Mouse (Mus musculus) spleen, postnatal 4 days (tissue): ENCODE measurements around the gene Pced1b.

Source experiments
- DNase-seq, 2 experiments: peaks; one replicate each; pipeline ENCODE4 v3.0.0; 2022; ENCODE audit warnings: low spot score in 2 of 2

Gene Pced1b

GRCm38 (mm10) chr15:97257206-97257775, 10.4 kb downstream of the Pced1b start:
- DNase-seq, result no peak

DNA sequence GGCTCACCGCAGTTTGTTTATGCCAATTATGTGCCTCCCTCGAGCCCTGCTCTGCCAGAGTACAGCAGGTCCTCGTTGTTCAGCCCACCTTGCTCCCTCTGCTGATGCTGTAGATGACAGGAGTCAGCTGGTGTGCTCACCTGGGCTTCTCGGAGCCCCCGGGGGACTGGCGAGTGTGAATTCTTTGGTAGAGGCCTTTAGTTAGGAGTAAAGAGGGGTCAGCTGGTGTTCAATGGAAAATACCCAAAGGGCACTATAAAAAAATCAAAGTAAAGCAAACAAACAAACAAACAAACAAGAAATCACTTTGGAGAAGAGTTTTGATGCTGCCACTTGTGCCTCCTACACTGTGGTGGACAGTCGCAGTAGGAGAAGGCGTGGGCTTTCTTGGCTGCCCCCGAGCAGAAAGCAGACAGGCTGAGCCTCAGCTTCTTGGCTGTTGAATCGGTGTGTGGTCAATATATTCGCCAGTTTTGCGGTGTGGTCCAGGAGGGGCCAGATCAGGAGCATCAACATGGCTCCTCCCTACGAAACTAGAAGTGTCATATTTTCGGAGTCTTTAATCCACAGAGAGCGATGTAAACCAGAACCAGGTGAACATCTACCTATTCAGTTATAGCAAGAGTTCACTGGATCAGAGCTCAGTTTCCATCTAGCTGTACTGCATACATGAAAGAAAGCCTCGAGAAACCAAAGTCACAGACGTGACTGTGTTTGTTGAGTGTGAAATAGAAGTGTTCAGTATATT, 11.8 kb downstream of the Pced1b start:
- DNase-seq, result no peak

DNA sequence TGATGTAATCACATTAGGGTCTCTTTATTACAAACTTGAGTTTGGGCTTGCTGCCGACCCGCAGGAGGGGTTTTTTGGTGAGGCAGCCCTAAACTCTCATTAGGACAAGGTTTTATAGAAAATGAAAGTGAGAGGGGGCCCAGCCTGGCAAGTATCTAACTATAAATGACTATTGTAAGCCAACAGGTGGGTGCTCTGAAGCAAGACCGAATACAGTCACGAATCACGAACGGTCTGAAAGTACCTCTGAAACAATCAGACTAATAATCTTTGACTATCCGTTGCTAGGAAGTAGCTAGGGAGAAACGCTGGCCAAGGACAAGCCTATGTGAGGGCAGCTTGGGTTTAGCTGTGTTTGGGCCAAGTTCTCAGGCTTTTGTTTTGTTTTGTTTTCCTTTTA, 12.4 kb downstream of the Pced1b start:
- no peak for DNase-seq

DNA sequence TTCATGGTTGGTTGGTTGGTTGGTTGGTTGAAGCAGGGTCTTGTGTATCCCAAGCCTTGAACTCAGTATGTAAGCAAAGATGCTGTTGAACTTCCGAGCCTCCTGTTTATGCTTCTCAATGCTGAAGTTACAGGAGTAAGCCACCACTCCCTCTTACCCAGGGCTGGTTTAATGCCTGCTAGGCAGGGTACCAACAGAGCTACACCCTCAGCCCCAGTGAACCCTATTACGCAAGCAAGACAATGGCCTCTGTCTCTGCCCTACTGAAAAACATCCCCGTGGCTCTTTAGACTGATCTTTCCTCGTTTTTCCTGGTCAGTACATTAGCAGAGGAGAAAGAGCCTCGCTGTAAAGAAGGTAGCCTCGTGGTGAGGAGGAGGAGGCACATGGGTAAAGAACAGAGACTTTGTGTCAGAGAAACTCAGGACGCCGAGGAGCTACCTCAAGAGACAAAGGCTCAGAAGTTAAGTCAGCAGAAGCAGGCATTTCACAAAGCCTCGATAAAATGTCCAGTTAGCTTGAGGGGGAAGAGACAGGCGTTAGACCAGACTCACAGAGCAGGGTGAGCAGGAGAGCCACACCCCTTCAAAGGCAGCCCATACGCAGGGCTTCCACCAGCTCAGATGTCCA, 13.2 kb downstream of the Pced1b start:
- no peak for DNase-seq

DNA sequence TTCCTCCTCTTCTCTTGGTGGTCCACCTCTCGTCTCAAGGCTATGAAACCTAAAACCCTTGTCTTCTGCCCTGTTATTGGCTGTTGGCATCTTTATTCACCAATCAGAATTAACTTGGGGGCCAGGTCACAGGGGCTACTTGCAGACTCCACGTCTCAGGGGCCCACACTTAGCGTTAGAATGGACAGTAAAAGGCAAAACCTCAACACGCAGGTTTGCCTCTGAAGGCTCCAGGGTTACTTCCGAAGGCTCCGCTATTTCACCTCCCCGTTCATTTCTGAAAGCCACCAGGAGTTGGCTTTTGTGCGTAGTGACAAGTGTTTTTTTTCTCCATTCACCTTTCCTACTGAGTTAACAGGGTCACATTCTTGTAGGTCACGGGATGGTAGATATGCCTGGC, 15.3 kb downstream of the Pced1b start:
- DNase-seq, result no peak

DNA sequence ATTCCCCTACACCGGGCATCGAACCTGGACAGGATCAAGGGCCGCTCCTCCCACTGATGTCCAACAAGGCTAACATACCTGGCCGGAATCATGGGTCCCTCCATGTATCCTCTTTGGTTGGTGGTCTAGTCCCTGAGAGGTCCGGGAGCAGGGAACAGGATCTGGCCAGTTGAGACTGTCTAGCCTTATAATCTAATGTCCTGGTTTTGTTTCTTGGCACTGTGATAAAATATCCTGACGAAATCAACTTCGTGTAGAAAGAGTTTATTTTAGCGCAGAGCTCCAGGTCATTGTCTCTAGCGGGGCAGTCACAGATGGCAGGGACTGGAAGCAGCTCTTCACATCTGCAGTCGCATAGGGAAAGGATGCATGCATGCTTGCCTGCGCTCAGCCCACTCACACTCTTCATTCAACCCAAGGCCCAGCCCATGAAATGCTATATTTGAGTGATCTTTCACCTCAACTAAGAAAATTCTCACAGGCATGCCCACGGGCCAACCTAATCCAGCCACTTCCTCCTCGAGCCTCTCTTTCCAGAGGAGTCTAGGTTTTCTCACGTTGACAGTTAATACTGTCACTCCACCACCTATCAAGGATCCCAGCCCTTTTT, 19.4 kb downstream of the Pced1b start:
- no peak for DNase-seq

GRCm38 (mm10) chr15:97267094-97267695, 20.3 kb downstream of the Pced1b start:
- no peak for DNase-seq

- DNase-seq, result peak in 1 of 2 experiments; percentile 53
Measured at GRCm38 (mm10) chr15:97271985-97272697, 25.2 kb downstream of the Pced1b start.

- DNase-seq, result no peak
Measured at GRCm38 (mm10) chr15:97272831-97273230, 25.9 kb downstream of the Pced1b start.

DNA sequence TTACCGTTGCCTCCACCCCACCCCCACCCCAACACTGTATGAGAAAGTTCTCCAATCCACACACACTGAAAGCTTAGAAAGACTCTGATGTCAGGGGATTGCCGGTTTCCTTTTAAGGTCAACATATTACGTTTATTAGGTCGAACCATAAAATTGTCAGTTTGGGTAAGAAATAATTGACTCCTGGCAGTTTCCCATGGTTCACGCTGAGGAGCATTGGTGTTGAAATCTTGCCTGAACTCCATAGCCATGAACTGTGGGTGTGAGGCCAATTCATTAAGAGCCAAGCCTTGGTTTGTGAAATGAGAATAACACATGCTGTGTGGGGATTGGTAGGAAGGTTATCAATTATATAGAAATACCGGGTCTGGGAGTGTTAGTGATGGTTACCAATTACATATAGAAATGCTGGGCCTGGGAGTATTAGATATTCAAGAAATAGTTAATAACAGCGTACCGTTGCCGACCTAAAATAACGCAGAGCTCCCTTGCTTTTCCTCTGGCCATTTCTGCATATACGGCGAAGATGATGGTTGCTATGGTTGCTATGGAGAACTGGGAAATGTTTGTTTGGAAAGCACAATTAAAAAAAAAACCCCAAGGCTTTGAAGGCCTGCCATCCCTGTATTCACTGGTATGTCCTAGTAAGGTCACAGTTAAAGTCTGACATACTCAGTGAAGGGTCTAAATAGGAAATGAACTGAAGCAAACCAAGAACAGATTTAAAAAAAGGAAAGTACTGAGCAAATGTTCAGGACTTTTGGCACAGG, 28.9 kb downstream of the Pced1b start:
- no peak for DNase-seq

GRCm38 (mm10) chr15:97276660-97277153, 29.8 kb downstream of the Pced1b start:
- no peak for DNase-seq

DNA sequence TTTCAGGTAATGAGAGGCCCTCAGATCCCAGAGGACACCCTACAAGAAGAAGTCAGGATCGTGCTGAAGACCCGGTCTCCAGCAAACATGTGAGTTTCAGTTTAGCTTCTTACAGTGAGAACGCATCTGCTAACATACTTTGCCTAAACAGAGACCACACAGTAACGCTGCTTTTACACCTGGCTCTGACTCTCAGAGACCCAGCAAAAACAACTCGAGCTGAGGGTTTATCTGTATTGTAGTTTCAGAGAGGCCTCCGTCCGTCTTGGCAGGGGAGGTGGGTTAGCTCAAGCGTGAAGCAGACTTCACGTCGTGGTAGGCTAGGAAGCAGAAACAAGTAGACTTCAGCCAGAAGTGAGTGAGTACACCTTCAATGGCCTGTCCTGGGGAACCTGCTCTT, 30.4 kb downstream of the Pced1b start:
- DNase-seq, result peak in 1 of 2 experiments; percentile 32

DNA sequence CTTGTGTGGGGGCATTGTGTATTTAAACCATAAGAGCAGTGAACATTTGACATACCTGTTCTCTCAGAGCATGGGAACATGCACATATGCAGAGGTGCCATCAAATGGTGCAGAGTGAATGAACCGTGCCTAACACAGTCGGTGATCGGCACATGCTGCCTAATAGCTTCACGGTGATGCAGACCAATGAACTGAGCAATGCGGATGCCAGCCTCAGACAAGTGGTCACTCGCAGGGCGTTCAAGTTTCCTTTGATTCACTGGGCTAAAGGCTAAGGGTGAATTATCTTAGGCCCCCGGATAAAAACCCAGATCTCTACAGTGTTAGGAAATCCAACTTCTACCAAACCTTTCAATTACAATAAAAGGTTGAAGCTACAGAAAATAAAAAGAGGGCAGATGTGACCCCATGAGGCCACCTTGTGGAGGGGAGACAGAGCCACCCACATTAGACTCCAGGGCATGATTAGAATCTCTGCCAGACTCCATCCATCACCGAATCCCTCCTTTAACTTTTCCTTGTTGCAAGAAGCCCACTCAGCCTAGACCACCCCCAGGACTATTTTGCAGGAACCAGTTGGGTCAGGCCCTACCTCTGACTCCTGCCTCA, 31.5 kb downstream of the Pced1b start:
- no peak for DNase-seq

DNA sequence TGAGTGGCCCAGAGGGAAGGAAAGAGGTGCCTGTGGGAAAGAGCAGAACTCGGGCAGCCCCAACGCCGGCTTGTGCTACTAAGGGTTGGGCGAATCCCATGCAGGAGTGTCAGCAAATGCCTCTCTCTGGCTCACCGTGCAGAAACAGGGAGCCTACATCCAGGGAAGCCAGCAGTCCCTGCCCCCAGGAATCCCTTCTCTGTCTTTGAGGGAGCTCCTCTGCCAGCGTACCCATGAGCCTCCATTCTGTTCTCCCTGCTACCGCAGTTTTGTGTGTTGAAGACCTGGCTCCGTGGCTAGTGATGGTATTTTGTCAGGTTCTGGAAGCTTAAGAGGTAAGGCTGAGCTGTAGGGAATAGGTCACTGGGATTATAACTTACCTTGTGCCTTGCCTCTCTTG, 33.2 kb downstream of the Pced1b start:
- DNase-seq, result no peak

GRCm38 (mm10) chr15:97280776-97281175, 33.9 kb downstream of the Pced1b start:
- DNase-seq, result no peak

GRCm38 (mm10) chr15:97281712-97282571, 35.0 kb downstream of the Pced1b start:
- no peak for DNase-seq

DNA sequence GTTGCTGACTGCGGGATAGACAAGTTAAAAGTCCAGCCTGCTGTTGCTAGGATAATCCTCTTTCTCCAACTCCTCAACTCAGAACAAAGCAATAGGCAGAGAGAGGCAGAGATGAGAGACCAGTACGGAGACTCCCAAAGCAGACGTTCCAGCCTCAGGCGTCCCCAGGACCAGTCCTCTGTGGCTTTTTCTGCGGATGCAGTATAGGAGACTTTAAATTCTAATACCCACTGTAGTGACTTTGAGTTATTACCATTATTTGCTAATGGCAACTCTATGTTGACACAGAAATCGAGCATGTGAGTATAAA, 35.6 kb downstream of the Pced1b start:
- no peak for DNase-seq

- DNase-seq, result no peak
Measured at GRCm38 (mm10) chr15:97284201-97284600, 37.3 kb downstream of the Pced1b start.

DNA sequence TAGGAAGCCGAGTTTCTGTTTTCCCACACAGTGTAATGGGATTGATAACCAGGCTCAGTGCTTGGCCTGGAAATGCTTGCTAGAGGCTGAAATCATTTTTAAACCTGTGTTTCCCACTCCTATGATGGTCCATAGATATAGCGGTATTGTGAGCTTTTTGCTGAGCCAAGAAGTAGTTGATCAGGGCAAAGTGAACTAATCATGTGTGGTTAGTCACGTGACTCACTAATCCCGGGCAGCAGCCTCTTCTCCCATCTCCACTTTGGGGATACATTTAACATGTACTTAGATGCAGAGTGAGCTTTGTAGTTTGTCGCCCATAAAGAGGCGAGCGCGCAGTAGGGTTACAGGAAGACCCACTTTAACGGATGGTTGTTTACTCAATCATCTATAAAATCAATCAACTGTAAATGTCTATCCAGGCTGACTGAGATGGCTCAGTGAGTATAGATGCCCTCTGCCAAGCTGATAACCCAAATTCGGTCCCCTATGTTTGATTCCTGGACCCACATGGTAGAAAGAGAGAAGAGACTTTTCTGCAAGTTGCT, 38.8 kb downstream of the Pced1b start:
- DNase-seq, result no peak
